Mouse (Mus musculus) kidney, postnatal 36 days (tissue): Measurements from ENCODE around the gene Ninl.
A peak's percentile ranks its signal among the peaks of the same experiment; 100 is the strongest.

Source experiments
- DNase-seq, 2 experiments: peaks; one replicate each; pipeline ENCODE4 v3.0.0; 2021 to 2022; ENCODE audit warnings: mixed read lengths in 2 of 2

The Ninl gene

DNA sequence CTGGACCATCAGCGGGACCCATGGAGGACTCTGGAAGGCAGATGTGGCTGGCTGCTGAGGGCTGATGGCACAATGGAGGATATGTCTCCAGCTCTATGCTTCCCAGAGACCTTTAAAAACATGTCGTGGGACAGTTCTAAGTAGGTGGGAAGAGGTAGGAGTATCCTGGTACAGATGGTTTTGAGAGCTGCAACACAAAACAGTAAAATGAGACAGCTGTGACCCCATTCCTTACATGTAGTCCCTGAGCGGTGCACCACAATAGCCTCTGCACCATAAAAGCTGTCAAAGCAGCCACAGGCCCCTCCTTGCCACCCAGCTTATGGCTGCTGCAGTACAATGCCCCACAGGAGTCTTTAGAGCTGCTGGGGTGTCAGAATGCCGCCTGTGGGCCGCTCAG, 41.6 kb downstream of the Ninl start:
- no peak for DNase-seq

DNA sequence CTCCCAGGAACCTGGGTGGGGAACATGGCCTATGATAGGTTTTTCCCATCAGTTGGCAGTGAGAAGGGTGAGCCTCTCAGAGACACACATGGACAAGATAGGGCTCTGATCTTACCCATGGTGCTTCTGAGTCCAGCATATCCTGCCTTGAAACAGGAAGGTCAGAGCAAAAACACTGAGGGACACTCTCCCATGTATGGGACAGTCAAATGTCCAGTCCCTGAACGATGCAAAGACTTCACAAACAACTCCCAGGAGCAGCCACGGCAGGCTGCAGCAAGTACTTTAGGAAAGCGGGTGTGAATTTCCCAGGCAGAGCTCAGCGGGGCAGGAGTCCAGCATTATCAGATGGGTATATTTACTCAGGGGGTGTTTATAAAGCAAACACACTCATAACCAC, 43.9 kb downstream of the Ninl start:
- no peak for DNase-seq

DNA sequence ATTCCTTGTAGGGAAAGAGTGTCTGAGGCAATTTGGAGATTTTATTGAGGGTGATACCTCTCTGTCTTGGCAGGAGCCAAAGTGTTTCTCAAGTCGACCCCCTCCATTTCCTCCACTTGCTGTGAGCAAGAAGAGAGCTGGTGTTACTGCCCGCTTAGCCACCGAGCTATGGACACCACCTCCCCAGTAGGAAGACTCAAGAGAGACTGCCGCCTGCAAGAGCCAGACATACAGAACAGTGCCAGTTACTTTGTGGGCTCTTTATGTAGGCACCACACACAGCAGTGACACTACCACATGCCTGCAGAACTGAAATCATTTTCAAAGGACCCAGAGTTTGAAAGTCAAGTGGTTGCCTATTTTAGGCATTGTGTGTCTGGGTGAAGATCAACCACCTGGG, 48.1 kb downstream of the Ninl start:
- DNase-seq = no peak

DNA sequence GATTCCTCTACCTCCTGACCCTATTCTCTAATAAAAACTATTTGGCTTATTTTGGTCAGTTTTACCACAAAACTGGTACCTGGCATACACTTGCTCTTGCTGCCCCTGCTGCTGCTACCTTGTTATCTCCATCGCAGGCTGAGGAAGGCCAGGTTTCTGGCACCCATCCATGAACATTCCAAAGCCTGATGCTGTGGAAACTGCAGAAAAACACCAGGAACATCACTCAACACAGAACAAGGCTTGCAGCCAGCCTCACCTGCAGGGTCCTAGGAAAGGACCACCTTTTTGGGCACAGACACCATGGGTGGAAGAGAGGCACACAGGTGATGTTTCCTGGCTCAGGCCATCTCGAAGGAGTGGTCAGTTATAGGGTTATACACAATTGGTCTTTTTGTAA, 48.7 kb downstream of the Ninl start:
- peak in 1 of 2 experiments; percentile 12 for DNase-seq

DNA sequence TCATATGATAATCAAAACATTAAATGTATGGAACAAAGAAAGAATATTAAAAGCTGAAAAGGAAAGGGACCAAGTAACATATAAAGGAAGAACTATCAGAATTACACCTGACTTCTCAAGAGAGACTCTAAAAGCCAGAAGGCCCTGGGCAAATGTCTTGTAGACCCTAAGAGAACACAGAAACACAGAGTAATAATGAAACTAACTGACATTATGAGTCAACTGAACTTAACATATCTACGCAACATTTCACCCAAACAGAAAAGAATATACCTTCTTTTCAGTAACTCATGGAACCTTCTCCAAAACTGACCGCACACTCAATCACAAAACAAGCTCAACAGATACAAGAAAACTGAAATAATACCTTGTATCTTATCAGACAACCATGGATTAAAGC, 53.8 kb downstream of the Ninl start:
- DNase-seq = no peak

DNA sequence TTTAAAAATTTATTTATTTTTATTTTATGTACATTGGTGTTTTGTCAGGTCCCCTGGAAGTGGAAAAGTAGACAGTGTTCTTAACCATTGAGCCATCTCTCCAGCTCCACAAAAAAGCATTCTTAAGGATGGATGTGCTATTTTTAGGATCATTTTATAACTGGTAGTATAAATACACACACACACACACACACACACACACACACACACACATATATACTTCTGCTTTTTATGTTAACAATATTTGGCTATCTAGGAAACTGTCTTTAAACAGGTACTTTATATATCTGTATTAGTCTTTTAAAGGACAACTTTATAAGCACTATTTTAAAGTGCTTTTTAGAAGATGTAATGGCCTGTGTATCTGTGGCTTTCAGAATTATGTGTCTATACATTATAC, 57.1 kb downstream of the Ninl start:
- DNase-seq = no peak

DNA sequence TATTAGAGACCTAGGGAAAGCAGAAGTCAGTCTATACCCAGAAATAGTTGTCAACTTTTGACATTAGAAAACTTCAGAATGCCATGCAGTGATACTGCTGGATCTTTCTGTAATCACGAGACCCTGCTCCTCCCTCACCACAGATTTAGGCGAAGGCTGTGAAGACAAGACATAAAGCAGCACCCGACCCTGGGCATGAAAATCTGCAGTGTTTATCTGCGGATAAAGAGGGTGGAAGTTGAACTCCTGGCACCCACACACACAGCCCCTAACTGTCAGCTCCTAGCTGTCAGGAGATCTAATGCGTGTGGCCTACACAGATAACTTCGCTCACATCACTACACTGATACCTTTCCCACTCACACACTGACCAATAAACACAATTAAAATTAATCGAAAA, 57.7 kb downstream of the Ninl start:
- no peak for DNase-seq

DNA sequence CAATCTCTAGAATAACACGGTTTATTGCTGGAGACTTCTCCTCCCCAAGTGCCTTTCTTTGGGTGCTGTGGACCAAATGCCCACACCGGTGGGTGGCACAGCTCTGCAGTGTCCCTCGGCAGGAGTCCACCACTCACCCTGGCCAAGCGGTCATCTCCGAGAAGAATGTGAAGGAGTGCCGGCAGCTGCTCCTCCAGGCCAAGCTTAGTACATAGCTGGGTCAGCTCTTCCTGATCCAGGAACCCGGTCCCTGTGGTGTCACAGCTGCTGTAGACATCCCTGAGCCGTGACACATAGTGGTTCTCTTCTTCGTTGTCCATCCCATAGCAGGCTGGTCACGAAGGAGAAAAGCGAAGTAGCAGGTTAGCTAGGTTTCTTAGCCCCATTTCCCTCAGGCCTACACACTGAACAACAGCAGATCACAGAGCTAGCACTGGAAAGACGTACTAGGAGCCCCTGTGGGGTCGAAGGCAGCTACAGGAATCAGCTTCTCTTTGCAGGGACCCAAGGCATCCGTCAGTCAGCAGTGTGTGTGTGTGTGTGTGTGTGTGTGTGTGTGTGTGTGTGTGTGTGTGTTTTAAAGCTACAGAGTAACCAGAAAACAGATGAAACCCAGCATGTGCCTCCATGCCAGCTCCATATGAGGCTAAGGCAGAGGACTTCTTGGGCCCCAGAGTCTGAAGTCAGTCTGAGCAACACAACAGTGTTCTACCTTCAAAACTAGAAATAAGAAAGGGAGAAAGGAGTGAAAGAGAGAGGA, 59.1 kb downstream of the Ninl start:
- no peak for DNase-seq

DNA sequence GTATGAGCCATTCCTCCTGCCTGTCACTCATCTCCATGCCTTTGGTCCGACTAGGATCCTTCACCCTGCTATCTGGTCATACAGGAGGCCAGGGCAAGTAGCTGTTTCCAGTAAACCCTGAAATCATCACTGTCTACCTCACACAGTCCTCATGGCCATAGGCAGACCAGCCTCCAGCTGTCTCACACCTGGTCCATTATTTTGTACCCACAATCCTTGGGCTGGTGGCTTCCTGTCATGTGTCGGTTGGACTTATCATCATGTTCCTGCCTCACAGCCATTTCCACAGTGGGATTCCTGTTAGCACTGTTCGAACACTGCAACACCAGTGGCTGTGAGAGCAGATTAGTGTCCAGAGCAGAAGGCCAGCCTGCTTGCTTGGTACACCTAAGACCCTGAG, 60.4 kb downstream of the Ninl start:
- no peak for DNase-seq

DNA sequence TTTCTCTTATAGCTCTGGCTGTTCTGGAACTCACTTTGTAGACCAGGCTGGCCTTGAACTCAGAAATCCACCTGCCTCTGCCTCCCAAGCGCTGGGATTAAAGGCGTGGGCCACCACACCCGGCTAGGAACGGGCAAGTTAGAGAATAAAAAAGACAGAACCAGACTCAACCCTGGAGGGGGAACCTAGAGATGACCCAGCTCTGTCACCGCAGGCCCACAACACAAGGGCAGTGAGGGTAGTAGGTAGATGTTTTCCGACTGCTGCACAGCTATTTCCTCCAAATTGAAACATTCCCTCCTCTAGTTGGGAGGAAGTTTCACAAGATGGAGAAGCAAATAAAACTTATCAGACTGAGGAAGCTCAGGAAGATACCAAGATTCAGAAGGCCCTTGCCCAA, 61.5 kb downstream of the Ninl start:
- no peak for DNase-seq

DNA sequence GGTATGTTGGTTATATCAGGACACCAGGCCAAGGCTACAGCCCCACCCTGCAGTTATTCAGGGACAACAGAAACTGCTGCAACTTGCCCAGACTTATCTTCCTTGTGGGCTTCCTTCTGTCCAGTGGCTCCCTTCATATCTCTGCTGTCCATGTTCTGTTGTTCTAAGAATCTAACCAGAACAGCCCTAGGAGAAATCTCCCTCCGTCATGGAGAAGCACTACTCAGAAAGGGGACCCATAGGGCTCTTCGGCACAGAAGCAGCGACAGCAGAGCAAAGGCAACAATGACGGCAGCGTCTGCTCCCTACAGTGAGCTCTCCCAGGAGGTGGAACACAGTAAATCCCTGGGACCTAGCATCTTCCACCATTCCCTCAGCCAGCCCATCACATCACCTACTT, 62.3 kb downstream of the Ninl start:
- no peak for DNase-seq

DNA sequence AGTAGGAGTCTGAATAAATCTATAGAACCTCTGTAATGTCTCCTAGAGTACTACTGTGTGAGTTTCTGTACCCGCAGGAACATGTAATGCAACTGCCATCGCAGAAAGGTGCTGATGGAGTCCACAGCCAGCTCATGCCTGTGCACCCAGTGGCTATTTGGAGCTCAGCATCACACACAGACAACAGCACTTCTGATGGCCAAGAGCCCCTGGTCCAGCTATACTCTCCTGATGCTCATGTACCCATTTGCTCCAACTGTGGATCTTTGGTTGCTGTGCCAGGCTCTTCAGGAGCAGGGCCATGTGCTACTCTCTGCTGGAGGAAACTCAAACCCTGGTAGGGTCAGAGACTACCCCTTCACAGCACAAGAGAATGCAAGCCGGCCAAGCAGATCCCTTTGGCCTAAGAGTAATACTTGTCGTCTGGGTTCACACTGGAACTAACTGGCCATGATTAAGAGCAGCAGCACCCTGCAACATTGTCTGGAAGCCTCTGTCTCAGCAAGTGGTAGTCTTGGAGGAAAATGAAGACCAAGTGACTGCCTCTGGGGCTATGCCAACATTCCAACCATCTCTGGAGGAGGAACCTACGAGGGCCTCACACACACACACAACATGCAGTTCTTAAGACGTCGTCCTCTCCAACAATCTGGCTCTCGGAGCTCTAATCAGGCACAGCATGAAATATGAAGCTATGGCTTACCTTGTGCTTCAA, 65.6 kb downstream of the Ninl start:
- no peak for DNase-seq

DNA sequence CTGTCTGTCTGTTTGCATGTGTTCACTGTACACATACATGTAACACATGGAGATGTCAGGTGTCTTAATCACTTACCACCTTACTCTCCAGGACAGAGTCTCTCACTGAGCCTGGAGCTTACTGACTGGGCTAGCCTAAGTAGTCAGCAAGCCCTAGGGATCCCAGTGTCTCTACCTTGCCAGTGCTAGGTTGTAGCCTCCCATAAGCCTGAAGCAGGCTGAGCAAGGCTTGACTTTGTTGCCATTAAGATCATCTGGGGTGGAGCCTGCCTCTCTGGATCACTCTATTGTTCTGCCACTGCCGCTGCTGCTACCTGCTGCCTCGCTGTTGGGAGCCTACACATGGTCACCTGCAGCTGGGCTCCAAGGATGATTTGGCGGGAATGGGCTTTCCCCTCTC, 66.5 kb downstream of the Ninl start:
- no peak for DNase-seq

DNA sequence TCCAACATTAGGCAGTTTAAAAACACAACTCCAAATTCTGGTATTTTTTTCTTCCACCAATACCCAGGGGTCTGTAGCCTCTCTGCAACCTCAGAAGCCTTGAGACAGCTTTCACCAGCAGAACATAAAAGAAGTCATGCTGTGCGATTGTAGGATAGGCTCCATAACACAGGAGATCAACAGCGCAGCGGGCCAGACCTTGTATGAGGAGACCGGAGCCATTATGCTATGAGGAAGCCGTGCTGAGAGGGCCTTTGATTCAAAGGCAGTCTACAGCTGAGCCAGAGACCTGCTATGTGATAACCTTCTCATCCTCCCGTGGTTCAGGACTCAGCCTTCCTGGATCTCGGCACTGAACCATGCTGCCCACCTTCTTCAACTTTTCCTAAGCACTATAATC, 67.3 kb downstream of the Ninl start:
- no peak for DNase-seq

DNA sequence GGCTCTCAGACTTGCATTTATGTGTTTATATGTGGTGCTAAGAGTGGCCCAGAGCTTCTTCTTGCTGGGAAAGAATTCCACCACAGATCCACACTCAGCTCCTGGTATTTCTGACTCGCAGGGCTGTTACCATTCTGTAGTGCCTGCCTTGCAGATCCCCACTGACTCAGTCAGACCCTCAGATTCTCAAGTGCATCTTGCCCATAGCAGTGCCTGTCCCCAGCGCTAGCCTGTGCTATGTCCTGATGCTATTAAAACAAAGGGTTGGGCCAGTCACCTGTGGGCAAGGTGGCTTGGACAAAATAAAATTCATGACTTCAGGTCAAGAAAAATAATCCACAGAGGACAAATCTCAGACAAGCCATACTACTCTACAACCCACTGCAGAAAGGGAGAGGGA, 70.0 kb downstream of the Ninl start:
- DNase-seq = no peak

DNA sequence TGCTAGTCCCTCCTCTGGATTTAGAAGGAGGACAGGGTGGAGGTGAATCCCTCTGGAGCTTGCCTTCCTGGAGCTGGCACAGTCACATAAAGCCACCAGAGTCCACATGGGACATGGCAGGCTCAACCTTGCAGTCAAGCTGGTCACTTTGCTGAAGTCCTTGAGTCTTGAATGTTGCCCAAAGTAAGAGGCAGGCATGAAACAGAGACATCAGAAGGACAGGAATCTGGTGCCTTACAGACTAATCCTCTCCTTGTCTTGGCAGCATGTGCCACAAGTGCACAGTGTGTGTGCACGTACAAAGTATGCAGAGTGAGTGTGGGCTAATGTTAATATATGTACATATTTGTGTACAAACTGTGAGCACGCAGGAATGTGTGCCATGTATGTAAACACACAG, 71.7 kb downstream of the Ninl start:
- no peak for DNase-seq

DNA sequence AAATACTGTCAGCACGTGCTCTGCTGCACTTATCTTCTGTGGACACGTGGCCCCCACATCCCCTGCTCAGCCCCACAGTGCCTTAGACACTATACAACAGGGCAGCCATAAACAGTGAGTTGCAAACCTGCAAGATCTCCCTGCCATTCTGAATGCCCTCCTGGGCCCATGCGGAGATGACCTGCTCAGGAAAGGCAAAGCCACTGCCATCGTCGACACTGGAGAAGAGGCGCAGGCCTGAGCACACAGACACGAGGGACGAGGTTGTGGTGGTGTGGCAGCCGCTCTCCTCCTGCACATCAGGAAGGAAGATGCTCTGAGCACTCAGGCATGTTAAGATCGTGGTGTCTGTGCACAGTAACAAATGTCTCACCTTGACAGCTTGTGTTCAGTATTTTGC, 73.2 kb downstream of the Ninl start:
- no peak for DNase-seq

DNA sequence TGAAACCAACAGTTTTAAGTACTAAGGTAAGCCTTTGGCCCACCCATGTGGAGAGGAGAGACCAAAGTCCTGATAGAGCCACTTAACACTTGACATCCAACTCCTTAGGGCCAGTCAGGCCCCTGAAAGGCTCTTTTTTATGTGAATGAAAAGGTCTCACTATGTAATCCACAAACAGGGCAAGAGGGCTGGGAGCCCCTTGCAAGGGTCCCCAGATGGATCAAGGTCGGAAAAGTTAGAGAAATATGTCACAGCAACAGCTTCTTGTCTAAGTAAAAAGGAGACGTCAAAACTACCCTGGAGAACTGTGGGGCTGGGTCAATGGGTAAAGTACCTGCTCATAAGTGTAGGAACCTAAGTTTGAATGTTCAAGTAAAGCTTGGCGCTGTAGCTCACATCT, 74.5 kb downstream of the Ninl start:
- no peak for DNase-seq

DNA sequence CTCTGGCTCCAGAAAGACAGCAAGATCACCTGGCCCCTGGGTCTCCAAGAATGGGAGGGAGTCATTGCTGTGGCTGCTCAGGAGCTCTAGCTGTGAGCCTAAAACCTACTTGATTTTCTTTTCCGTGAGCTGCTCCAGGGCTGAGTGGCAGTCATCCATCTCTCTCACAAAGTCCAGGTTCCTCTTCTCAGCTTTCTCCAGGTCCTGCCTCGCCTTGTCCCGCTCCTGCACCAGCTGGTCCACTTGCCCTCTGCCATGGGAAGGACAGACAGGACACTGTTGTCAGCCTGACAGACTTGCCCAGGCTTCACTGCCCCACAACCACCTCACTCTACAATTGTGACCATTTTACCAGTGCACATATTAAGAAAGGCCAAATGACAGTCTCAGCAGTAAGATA, 75.9 kb downstream of the Ninl start:
- DNase-seq = no peak

DNA sequence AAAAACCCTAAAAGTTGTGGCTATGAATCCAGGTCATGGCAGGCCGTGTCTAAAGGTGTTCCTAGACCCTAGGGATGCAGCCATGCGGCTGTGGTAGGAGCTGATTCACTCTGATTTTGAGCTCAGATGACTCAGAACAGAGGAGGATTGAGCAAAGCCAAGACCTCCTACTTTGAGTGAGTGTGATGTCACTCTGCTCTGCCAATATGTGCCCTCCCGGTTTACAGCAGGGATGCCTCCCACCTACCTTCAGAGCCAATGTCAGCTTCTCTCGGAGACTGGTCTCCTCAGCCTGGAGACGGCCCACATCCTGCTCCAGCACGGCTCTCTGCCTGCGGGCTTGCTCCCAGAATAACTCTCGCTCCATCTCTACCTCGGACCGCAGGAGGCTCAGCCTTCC, 79.7 kb downstream of the Ninl start:
- DNase-seq = no peak

DNA sequence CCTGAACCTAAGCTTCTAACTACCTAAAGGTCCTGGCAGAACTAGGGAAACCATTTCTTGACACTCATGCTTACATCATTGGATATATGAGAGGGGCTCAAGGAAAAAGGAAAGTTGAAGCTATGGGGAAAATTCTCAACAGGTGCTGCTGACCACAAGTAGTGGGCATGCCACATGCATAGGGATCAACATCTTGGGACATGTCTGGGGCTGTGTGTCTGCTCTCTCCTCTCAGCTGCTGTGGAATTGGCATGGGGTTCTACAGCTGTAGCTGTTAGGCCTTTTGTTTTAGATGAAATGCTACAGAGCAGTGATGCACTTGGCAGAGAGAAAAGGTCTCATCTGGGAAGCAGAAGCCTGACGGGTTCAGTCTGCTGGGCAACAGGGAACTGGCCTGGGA, 83.3 kb downstream of the Ninl start:
- DNase-seq = no peak

DNA sequence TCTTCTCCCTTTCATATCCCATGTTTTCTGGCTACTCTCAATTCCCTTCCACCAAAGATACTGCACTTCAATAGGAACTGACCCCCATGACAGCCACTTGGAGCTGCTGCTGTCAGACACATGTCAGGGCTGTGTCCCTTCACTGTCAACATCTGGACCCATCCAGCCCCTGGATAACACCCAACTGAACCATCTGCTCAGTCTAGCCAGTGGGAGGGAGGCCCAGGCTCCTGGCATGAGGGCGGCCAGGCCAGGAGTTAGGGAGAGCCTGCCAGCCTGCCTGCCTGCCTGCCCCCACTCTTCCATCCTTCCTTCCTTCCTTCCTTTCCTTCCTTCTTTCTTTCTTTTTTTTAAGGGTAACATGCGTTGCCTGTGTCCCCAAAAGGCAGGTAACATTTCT, 88.0 kb downstream of the Ninl start:
- no peak for DNase-seq

DNA sequence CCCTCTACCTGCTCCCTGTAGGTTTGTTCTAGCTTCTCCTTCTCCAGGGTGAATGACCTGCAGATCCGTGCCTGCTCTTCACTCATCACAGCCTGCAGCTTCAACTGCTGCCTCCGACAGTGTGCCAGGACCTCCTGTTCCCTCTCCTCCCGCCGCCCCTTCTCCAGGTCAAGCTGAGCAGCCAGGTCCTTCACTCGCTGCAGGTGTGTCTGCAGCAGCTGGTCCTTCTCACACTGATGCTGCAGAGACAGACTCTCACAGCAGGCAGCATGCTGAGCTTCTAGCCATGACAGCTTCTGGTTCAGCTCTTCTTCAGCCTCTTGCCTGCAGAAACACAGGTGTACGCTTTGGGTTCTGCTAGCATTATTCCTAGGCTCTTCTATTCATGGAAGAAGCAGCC, 89.1 kb downstream of the Ninl start:
- no peak for DNase-seq

DNA sequence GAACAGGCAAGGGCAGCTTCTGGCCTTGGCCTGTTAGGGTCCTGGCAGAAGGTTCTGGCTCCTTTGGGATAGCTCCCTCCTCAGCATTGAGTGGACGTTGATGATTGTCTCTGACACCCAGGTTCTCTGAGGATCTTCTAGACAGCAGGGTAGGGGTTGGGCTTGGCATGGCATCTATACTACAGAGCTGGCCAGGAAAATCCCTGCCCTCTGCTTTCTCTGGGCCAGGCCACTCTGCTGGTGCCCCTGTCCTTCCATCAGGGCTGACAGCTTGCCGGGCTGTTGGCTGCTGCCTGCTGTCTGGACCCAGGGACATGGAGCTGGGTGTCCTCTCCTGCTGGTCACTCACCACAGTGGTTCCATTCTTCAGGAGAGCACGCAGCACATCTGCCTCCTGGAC, 89.5 kb downstream of the Ninl start:
- no peak for DNase-seq

DNA sequence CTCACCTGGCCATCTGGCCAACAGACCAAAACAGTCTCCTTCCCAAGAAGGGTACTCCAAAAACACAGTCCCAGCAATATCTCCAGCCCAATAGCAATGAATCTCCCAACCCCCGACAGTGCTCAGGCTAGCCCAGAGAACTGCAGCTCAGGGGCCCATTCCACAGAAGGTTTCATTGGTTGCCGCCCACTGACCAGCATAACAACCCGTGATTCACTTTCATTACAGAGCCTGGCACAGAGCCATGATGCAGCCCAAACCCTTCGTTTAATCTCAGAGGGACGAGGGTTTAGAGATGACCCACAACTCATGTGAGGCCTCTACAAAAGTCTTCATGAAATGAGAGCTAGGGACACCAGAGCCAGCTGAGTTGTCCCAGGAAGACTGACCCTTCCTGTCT, 90.4 kb downstream of the Ninl start:
- no peak for DNase-seq
